Mouse (Mus musculus) kidney, adult 2 months (tissue): Measurements from ENCODE around the gene Elmod3.

Source experiments
- CTCF ChIP-seq: fragments of 200-500 bp; conservative IDR thresholded peaks from 2 replicates; pipeline ENCODE4 v1.5.1; 2011; ENCODE audit warnings: low read depth, mild to moderate bottlenecking, control low read depth, low read length, moderate library complexity, mixed read lengths; ENCODE audit not compliant: insufficient read depth, insufficient read length
- POLR2A ChIP-seq: fragments of 200-500 bp; IDR thresholded peaks from one replicate; pipeline ENCODE4 v1.6.1; 2011; ENCODE audit warnings: low read depth, low read length, control low read depth

- TF ChIP-seq POLR2A = no peak
- TF ChIP-seq CTCF = no peak
Measured at GRCm38 (mm10) chr6:72528410-72529151, 69.6 kb downstream of the Elmod3 start.
